Mouse (Mus musculus) left cerebral cortex, postnatal 4 days (tissue): Measurements from ENCODE around the gene Irf2bp2. TPM values are rescaled to one million over a fixed set of nuclear protein-coding genes. Genes with fewer than 3 reads are reported as not detected.
"Not testable (repeated sequence)": the region's sequence is repeated elsewhere in the genome, so short reads cannot be mapped to it uniquely, and the experiment has no call there.

Experiments used
- DNase-seq: peaks from one replicate; pipeline ENCODE4 v3.0.0-alpha.2; 2022
- intact Hi-C: fragments of 180-260 bp; cut with DNase I; formaldehyde crosslinking; loops from one replicate; pipeline ENCODE4 v1.15.1; 2025
- total RNA-seq, 2 experiments: library from RNA; stranded (reverse); gene quantifications; 2 replicates each; pipeline ENCODE4 v1.2.3; 2021

Gene Irf2bp2
- total RNA-seq, 2 experiments from 2014 or later, result 52.6 to 53.0 TPM

DNA sequence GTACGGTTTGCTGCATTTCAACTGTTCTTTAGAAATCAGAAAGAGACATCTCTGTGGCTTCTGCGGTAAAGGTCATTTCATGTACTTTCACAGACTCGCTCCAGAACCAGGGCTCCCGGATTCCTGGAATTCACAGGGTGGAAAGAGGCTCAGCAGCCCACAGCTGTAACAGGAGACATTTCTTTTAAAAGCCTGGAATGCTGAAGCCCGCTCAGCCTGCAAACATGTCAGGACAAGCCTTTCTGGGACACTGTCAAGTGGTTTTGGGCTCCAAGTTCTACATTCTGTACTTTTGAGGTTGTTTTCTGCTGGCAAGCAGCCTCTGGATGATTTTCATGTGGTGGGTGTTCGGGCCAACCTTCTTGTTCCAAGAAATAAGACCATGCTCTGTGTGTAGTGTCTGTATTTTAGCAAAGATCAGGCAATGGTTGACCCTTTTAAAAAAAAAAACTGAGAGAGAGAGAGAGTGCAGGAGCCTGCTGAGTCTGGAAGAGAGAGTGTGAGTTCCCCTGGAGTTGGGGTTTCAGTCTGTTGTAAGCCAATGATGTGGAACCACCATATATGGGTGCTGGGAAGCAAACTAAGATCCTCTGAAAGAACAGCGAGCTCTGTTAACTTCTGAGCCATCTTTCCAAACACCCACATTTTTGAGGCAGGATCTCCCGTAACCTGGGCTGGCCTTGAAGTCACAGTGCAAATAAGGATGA is 9.6 kb upstream of the Irf2bp2 start:
- no peak for DNase-seq
- intact Hi-C loops, result no loop called here

DNA sequence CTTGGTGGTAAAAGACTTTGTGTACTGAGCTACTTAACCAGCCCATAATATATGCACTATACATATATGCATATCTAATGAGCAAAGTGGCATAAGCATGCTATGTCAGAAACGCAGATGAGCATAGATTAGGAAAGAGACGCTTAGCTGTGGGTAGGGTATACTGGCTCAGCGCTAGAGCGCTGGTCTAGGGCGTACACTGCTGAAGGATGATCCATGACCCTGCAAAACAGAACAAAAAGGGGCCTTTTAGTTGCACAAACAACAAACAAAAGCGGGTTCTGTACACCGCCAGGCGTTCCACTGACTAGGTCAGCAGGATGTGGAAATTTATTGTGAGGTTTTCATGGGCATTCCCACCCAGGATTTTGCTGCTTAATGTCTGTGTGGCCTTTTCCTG is 8.9 kb upstream of the Irf2bp2 start:
- intact Hi-C loops, result no loop called here
- DNase-seq, result no peak

DNA sequence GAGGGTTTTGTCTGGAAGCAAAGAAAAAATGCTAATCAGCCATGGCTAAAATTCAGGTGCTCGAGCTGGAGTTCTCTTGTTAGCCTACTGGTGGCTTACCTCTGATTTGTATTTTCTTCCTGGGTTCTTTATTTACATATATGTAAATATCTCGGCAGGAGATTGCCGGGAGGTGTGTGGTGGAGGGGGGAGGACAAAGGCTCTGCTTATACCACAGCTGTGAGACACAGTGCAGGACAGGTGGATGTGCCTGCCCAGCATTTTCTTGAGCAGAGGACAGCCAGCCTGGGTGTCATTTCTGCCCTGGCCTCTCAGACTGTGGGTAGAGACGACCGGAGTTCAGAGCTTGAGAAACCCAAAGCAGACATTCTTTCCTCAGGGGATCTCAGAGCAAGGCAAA is 7.5 kb upstream of the Irf2bp2 start:
- no peak for DNase-seq
- intact Hi-C loops, result no loop called here

DNA sequence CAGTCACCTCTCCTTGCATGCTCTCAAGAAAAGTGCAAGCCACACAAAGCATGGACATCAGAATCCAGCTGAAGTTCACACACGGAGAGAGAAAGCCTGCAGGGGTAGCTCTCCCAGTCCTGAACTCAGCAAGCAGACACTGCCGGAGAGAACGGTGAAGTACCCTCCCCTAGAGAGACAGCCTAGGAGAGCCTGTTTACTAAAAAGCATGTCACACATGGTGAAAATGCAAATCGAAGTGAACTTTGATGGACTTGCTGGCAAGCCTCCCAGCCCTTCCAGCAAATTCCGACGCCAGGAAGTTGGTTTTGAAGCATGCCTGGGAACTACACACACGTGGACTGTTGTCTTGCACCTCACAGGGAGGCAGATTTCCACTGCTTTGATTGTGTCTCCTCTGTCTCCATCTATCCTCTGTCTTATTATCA is 7.0 kb upstream of the Irf2bp2 start:
- peak; percentile 46 for DNase-seq
- intact Hi-C loops, result no loop called here

DNA sequence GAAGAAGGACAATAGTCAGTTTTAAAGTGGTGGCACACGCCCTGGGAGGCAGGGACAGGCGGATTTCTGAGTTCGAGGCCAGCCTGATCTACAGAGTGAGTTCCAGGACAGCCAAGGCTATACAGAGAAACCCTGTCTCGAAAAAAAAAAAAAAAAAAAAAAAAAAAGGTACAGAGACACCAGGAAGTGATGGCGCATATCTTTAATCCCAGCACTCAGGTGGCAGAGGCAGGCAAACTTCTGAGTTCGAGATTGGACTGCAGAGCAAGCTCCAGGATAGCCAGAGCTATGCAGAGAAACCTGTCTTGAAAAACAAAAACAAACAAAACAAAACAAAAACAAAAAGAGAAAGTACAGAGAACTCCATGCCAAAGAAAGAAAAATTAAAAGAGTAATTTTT is 6.6 kb upstream of the Irf2bp2 start:
- DNase-seq, intact Hi-C loops: not testable (repeated sequence)

DNA sequence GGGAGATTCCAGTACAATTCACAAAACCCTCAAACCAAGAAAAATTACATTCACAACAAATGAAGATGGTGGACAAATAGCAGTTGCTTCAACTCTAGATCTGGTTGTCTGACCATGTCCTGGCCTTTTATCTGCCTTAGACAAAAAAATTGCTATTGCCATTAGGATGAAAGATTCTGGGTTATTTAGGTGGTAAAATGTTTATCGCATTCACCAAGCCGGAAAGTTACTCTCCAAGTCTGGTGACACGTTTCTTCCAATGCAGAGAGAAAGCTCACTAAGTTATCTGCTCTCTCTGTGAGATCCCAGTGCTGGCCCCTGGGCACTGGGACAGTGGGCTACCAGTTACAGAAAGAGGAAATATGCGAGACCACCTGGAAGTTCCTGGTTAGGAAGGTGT is 5.5 kb upstream of the Irf2bp2 start:
- intact Hi-C loops, result loop anchor here (5.0 to 10.0 kb wide), 3 partner anchors 63 to 226 kb away; no protein-coding TSS in a partner anchor
- DNase-seq, result no peak

DNA sequence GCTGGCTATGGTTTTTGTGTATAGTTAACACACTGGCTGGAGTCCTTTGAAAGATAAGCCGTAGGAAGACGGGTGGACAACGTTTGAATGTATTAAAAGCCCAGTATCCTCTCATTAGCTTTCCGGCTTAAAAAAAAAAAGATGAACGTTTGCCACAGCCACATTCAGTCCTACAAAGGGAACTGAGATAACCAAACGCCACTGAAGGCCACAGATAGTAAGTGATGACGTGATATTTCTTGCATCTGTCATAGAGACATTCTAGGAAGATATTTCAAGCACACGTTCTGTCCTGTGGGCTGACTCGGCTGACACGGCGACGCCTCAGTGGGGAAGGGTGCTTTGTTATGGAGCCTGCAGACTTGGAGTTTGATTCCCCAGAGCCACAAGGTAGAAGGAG is 4.4 kb upstream of the Irf2bp2 start:
- DNase-seq, result no peak
- intact Hi-C loops, result loop anchor here (5.0 to 10.0 kb wide), 3 partner anchors 64 to 227 kb away; no protein-coding TSS in a partner anchor

DNA sequence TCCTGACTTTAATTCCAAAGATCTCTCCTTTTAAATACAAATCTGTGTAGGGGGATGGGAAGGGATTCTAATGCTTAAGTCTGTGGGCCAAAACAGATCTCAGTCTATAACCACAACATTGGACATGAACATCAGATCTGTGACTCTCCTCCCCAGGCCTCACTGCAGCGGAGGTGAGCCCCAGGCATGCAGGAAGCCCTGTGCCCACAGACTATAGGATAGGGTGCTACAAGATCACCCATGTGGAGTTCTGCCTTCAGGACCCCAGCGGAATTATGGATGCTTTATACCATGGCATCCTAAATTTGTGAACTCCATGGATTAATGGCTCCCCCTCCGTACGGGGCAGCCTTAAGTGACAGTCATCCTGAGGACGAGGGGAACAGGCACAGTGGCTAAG is 2.9 kb upstream of the Irf2bp2 start:
- intact Hi-C loops, result loop anchor here (5.0 to 10.0 kb wide), 3 partner anchors 66 to 228 kb away; no protein-coding TSS in a partner anchor
- DNase-seq, result no peak

DNA sequence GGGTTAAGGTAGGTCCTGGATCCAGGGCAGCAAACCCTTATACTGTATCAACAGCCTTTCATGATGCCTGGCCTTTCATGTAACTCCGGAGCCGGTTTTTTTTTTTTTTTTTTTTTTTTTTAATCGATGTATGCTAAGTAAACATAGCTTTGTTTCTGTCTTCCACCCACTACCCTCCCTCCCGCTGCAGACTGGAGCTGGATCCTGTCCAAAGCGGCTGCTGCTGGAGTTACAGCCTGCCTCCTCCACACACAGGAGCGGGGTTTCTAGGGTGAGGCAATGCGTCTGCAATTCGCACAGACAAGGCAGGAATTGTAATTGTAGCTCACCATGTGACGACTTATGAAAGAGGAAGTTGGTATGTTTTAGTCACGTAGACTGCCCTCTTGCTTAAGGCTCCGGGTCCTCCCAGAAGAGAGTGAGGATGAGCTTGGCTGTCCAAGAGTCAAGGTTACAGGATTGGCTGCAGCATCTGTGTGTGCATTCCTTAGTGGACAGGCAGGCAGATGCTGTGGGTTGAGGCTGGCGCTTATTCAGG is 2.4 kb upstream of the Irf2bp2 start:
- intact Hi-C loops, result loop anchor here (5.0 to 10.0 kb wide), 3 partner anchors 66 to 229 kb away; no protein-coding TSS in a partner anchor
- peak; percentile 91 for DNase-seq

DNA sequence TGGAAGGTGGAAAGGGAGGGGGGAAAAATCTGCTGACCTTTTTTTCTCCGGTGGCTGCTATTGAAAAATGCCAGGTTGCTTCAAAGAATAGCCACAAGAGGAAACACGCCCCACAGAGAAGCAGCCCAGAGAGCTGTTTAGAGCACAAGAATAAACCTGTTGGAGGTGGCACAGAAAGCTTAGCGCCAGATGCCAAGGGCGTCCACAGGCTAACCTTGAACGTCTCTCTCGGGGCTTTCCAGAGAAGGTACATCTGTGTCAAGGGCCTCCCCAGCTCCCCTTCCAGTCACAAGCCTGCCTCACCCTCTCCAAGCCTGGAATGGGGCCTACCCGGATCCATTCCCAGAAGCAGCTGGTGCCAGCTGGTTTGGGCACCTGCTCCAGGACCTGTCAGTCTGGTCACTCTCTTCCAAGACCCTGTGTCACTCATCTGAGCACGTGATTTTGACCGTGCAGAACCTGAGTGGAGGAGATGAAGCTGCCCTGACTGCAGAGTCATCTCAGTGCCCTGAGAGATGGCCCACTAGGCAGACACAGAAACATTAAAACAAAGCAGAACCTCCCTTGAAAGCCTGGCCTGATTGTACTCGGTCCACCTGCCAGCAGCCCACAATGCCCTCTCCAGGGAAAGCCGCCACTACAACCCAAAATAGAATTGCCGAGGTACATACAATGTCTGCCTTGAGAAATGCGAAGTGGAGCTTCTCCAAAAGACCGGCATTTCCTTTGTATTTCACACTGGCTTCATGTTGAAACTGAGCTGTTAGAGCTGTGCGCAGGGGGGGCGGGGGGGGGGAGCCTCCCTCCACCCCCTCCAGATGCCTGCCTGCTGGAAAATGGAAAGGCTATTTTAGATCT is 1.6 kb upstream of the Irf2bp2 start:
- intact Hi-C loops, result loop anchor here (5.0 to 10.0 kb wide), 3 partner anchors 67 to 229 kb away; no protein-coding TSS in a partner anchor
- DNase-seq, result peak; percentile 88

DNA sequence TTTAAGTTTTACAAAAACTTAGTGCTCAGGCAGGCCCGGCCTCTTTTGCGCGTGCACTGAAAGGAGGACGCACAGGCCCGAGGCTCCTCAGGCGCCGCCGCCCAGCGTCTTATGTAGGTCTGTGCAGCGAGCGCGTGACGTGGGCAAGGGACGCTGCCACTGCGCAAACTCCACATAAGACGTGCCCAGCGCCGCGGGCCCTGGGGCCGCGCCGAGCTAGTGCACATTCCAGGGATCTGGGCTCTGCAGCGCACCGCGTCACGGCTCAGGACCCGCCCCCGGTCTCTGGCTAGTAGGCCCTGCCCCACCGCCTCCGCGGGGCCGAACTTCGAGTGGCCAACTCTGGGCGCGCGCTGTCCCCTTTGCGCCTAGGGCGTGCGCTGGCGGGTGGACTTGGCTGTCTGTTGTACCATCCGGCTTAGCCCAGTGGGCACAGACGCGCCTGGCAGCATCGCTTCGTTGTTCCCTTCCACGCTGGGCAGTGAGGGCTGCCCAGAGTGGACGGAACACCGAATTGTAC is 755 bp upstream of the Irf2bp2 start:
- intact Hi-C loops, result loop anchor here (5.0 to 10.0 kb wide), 4 partner anchors 57 to 328 kb away; no protein-coding TSS in a partner anchor
- DNase-seq, result peak; percentile 98

DNA sequence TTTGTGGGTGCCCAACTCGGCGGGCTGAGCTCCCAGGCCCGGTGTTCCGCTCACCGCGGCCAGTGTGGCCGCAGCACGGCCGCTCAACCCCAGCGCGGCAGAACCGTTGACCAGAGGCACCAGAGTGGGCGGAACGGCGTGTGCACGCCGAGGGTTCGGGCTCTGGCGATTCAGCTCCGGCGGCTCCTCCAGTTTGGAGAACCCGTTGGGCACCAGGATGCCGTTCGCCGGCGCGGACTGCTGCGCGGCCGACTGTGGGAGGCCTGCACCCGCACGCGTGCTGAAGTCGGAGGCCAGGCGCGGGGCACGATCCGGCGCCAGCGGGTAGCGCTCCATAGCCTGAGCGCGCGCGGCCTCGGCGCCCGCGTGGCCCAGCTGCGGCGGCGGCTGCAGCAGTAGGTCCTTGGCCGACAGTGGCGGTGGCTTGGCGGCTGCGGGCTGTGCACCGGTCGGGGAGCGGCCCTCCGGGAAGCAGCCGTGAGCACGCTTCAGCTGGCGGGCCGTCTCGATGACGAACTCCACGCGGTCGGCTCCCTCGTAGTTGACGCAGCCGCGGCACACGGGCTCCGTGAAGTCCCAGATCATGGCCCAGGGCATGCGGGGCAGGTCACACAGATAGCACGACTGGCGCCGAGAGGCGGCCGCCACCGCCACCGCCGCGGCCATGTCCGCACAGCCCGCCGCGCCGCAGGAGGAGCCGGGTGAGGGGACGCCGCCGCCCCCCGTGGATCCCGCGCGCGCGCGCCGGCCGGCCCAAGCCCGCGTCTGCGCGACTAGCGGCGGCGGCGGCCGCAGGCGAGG is 815 bp downstream of the Irf2bp2 start:
- intact Hi-C loops, result loop anchor here (5.0 to 10.0 kb wide), 4 partner anchors 56 to 329 kb away; no protein-coding TSS in a partner anchor
- DNase-seq, result peak; percentile 59

DNA sequence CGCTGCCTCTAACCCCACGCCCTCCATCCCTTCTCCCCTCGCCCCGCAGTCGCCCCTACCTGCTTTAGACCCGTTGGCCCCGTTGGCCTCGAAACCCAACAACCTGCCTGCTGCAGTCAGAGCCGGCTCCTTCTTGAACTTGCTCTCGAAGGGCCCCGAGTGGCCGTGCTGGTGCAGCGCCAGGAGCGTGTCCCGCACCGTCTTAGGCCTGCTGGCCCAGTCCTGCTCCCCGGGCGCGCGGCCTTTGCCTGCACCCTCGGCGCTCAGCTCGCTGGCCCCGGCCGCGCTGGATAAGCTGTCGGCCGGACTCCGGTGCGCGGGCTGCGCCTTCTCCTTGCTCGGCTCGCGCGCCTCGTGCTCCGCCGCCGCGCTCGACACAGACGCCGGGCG is 1.4 kb downstream of the Irf2bp2 start:
- intact Hi-C loops, result loop anchor here (5.0 to 10.0 kb wide), 4 partner anchors 55 to 330 kb away; no protein-coding TSS in a partner anchor
- peak; percentile 56 for DNase-seq

DNA sequence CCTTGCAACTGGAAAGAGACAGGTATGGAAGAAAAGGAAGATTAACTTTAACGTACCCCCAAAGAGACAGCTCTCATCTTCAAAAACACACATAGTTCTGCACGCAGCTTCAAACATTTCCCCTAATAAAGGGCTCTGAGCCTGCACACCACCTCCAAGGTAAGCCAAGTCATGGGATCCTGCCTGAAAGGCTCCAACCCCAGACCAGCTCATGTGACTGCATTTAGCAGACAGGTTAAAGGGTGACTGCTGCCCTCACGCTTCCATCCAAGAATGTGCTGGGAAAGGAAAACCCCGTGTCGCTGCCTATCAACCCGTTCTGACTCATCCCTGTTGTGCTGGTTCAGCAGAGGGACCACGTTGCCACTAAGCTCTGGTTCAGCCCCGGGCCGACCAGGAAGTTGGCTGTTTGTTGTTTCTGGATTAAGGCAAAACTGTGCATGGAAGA is 1.9 kb downstream of the Irf2bp2 start:
- intact Hi-C loops, result loop anchor here (5.0 to 10.0 kb wide), 4 partner anchors 55 to 330 kb away; no protein-coding TSS in a partner anchor
- no peak for DNase-seq

DNA sequence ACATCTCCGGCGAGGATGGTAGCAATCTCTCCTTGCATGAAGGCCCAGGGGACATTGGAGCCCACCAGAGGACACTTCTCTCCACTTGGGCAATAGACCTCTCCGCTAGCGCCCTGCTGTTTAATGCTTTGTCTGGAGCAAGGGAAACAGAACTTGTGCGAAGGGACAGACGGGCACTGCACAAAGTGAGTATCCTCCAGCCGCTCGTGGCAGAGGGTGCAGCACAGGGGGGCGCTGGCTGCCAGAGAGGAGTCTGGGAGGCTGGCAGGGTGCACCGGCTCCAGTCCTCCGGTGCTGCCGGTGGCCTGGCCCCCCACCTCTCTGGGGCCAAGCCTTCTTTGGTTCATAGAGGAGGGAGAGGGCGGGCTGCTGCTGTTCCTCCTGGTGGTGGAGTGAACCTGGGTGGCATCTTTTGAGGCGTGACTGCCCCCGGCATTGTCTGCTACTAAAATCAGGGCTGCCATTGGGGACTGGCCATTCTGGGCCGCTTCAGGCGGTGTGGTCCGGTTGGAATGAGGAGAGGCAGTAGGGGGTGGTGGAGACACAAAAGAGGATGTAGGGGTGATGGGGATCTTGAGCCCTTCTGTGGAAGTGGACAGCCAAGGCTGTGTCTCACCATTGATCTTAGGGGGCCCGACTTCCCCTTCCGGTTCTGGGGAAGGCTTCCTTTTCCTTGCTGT is 2.5 kb downstream of the Irf2bp2 start:
- intact Hi-C loops, result loop anchor here (5.0 to 10.0 kb wide), 4 partner anchors 54 to 331 kb away; no protein-coding TSS in a partner anchor
- peak; percentile 72 for DNase-seq

DNA sequence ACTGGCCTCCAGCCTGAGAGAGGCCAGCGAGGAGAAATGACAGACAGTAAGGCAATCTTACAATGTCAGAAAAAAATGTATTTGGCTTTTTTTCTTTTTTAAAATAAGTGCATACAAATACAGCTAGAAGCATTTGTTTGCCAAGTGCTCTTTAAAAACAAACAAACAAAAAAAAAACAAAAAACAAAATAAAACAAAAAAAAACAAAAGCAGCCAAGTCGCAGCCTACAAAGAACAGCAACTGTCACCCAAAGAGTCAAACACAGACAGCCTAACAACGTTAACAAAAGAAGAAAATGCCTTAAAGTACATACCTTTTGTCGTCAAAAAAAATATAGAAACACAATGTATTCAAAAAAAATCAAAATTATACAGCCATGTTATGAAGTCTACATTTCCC is 3.2 kb downstream of the Irf2bp2 start:
- intact Hi-C loops, result loop anchor here (5.0 to 10.0 kb wide), 4 partner anchors 53 to 332 kb away; no protein-coding TSS in a partner anchor
- DNase-seq, result no peak

DNA sequence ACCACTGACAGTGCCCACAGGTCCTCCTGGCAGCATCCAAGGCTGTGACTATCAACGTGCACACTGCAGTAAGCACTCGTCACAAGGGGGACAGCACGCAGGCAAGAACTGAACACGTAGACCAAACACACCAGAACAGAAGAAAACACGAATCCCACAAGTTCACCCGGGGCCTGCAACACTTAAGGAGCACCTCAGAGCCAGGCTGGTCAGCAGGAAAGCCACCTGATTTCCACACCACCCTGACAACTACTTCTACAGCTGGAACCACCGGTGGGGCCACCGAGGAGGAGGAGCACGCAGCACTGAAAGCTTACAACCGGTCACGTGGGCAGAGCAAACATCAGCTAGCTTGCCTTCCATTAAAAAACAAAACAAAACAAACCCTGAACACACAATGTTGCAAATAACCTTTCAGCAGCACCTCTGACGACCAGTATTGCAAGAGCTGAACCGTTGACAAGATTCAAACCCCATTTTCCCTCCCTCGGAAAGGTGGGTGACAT is 3.7 kb downstream of the Irf2bp2 start:
- no peak for DNase-seq
- intact Hi-C loops, result loop anchor here (5.0 to 10.0 kb wide), 4 partner anchors 53 to 332 kb away; no protein-coding TSS in a partner anchor

DNA sequence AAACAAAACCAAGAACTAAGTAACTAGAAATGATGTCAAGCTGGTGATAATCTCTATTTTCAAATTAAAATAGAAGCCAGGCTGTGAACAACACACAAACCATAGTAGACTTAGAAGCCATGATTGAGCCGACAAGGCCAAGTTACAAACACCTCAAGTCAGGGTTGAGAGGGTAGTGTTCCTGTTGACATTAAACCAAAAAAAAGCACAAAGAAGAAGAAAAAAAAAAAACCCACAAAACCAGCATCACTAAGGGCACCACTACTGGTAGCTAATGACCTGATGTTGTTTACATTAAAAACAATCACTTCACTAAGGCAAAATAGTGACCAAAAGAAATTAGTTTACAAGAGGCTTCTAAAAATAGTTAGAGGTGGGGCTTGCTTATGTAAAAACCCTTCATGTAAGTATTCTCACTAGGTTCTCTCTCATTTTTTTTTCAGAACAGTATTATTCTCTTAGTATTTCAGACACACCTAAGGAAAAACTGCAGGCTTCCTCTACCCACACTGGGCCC is 4.2 kb downstream of the Irf2bp2 start:
- no peak for DNase-seq
- intact Hi-C loops, result loop anchor here (2.0 to 10.0 kb wide), 6 partner anchors 52 to 333 kb away; no protein-coding TSS in a partner anchor
